ENCODE assay signal across 8 mouse cellular contexts in genomic region chr2:39065400-39065987, GRCm38 (mm10). TPM values are rescaled to one million over a fixed set of nuclear protein-coding genes. Genes with fewer than 3 reads are reported as not detected.
DNase-seq lines count a peak whose midpoint lies in the region; ATAC-seq lines count a peak whose summit lies in the region.

Gene Golga1 (minus strand): TSS chr2:39065541.

- H3K4me2 ChIP-seq in hindbrain, embryonic 13.5 days = peak within 1 kb of the TSS; percentile 88

- H3K36me3 ChIP-seq in hindbrain, embryonic 13.5 days = peaks cover 25% of the 10 kb centered on the region

- H3K4me1 ChIP-seq in hindbrain, embryonic 13.5 days (replicated peaks) = peaks cover 11% of the 10 kb centered on the region

- WGBS in hindbrain, embryonic 13.5 days = under 1% methylated on average over 50 of the region's 50 CpGs

- peak within 1 kb of the TSS; percentile 97 for H3K9ac ChIP-seq in hindbrain, embryonic 13.5 days

- H3K9me3 ChIP-seq in hindbrain, embryonic 13.5 days = no peaks in the 10 kb centered on the region

- peak within 1 kb of the TSS; percentile 90 for H3K27ac ChIP-seq in hindbrain, embryonic 13.5 days

- peak; percentile 96 for DNase-seq in NIH3T3 (ENCODE audit: low read depth)
- peak; percentile 93 to 94 for DNase-seq in cerebellum, postnatal 10 days
- DNase-seq in frontal cortex, postnatal 14 days (ENCODE audit: low spot score in 2 of 2) = peak; percentile 82 to 84
- DNase-seq in layer of hippocampus, postnatal 25 days (ENCODE audit: extremely low spot score in 1 of 2, low spot score in 1 of 2) = peak; percentile 84 to 90
- DNase-seq in lung, postnatal 25 days (ENCODE audit: low spot score) = peak; percentile 91
- peak; percentile 94 for DNase-seq in retina, embryonic 14.5 days (ENCODE audit: low spot score)
- DNase-seq in thymus, postnatal 4 days = peak; percentile 92

- ATAC-seq in hindbrain, embryonic 13.5 days (ENCODE audit: low FRiP score) = peak; percentile 99

- H3K27me3 ChIP-seq in hindbrain, embryonic 13.5 days = no peaks in the 10 kb centered on the region

- H3K4me3 ChIP-seq in hindbrain, embryonic 13.5 days = peak within 1 kb of the TSS; percentile 94

RNA-seq across cellular contexts. Expression of gene Golga1, which starts in this region (rescaled TPM):
- polyA plus RNA-seq in hindbrain, embryonic 13.5 days (2015; fragmentation: Nextera tagmentation; extraction: Ambion mirVana) = 35.4 and 35.5 TPM in 2 replicates
- 10 to 100 TPM; 30.8 to 36.4 TPM for total RNA-seq in layer of hippocampus, postnatal 25 days (2021)

Comparison
In these comparisons a context has a peak if more than half of its experiments do, and no peak if none do; other contexts are left out.
1. Peak in every context shown above with its lines: DNase-seq, ATAC-seq, H3K4me3 ChIP-seq and H3K27ac ChIP-seq.